Mouse (Mus musculus) left cerebral cortex, adult 11 months (tissue): ENCODE results near the gene Bglap.
A peak's percentile ranks its signal among the peaks of the same experiment; 100 is the strongest.
"Not testable (repeated sequence)": the region's sequence is repeated elsewhere in the genome, so short reads cannot be mapped to it uniquely, and the experiment has no call there.

Source experiments
- DNase-seq: peaks from one replicate; pipeline ENCODE4 v3.0.0; 2022; ENCODE audit warnings: low spot score

Gene Bglap

GRCm38 (mm10) chr3:88384364-88384763, at the start of gene Bglap:
Bglap (minus strand) TSS chr3:88384464.
- no peak for DNase-seq

GRCm38 (mm10) chr3:88428639-88429038, 44.4 kb upstream of the Bglap start:
- not testable (repeated sequence) for DNase-seq

GRCm38 (mm10) chr3:88427342-88427905, 43.2 kb upstream of the Bglap start:
- DNase-seq, result no peak

- DNase-seq, result no peak
Observed at GRCm38 (mm10) chr3:88425708-88426420, 41.6 kb upstream of the Bglap start.

- no peak for DNase-seq
Observed at GRCm38 (mm10) chr3:88425330-88425689, 41.0 kb upstream of the Bglap start.

- peak; percentile 93 for DNase-seq
Observed at GRCm38 (mm10) chr3:88424605-88425329, 40.5 kb upstream of the Bglap start, which contains the start of gene Slc25a44. Slc25a44 (minus strand) TSS chr3:88425139.

- no peak for DNase-seq
Observed at GRCm38 (mm10) chr3:88422020-88422720, 37.9 kb upstream of the Bglap start.

GRCm38 (mm10) chr3:88420771-88421170, 36.5 kb upstream of the Bglap start:
- no peak for DNase-seq

- DNase-seq, result no peak
Observed at GRCm38 (mm10) chr3:88418016-88418415, 33.8 kb upstream of the Bglap start.

GRCm38 (mm10) chr3:88415668-88416067, 31.4 kb upstream of the Bglap start:
- no peak for DNase-seq

GRCm38 (mm10) chr3:88412636-88413035, 28.4 kb upstream of the Bglap start:
- DNase-seq, result no peak

GRCm38 (mm10) chr3:88411681-88412080, 27.4 kb upstream of the Bglap start:
- DNase-seq, result no peak

GRCm38 (mm10) chr3:88410645-88411031, 26.4 kb upstream of the Bglap start:
- no peak for DNase-seq

- DNase-seq, result peak; percentile 89
Observed at GRCm38 (mm10) chr3:88409741-88410644, 25.7 kb upstream of the Bglap start, which contains the start of gene Pmf1. Pmf1 (minus strand) TSS chr3:88410331.

GRCm38 (mm10) chr3:88408953-88409352, 24.7 kb upstream of the Bglap start:
- no peak for DNase-seq

GRCm38 (mm10) chr3:88407529-88407928, 23.3 kb upstream of the Bglap start:
- no peak for DNase-seq

- DNase-seq, result peak; percentile 59
Observed at GRCm38 (mm10) chr3:88407090-88407489, 22.8 kb upstream of the Bglap start.

- no peak for DNase-seq
Observed at GRCm38 (mm10) chr3:88403522-88404230, 19.4 kb upstream of the Bglap start.

GRCm38 (mm10) chr3:88398666-88399065, 14.4 kb upstream of the Bglap start:
- no peak for DNase-seq

- no peak for DNase-seq
Observed at GRCm38 (mm10) chr3:88395742-88396141, 11.5 kb upstream of the Bglap start.

- no peak for DNase-seq
Observed at GRCm38 (mm10) chr3:88395288-88395687, 11.0 kb upstream of the Bglap start.
